In genomic region chr15:102676345-102676744, GRCm38 (mm10) we compare ENCODE assay signal across 18 mouse cellular contexts. TPM values are rescaled to one million over a fixed set of nuclear protein-coding genes. Genes with fewer than 3 reads are reported as not detected.
DNase-seq lines count a peak whose midpoint lies in the region; ATAC-seq and TF ChIP-seq lines count a peak whose summit lies in the region.
"Had no signal": no experiment of that assay in that cellular context is flagged by ENCODE, and none has a peak within 500 bp of the region (broad histone marks: within the 10 kb centered on the region; RNA-seq: fewer than 3 reads in every experiment).

No protein-coding gene starts in this region.

- WGBS in kidney, postnatal 0 days: 90% methylated on average over 2 of the region's 2 CpGs

- H3K79me2 ChIP-seq in CH12.LX (replicated peaks; ENCODE audit: control insufficient read depth, extremely low read depth, insufficient read depth, poor library complexity, severe bottlenecking): no peaks in the 10 kb centered on the region

- H3K27ac ChIP-seq in kidney, postnatal 0 days: no peak overlapping the region
- H3K27ac ChIP-seq in CH12.LX (ENCODE audit: insufficient read depth, low read depth): no peak overlapping the region
- H3K27ac ChIP-seq: midbrain, embryonic 13.5 days had no signal

- H3K9ac ChIP-seq in kidney, postnatal 0 days (ENCODE audit: low read depth, low read length): no peak overlapping the region
- H3K9ac ChIP-seq in CH12.LX (ENCODE audit: insufficient read depth, low read depth): no peak overlapping the region
- H3K9ac ChIP-seq: midbrain, embryonic 13.5 days had no signal

- 0 out of 2 replicates have a peak, but pooled peaks cover 10% of the 10 kb centered on the region for H3K4me1 ChIP-seq in kidney, postnatal 0 days (replicated peaks; ENCODE audit: insufficient read depth, low read length)
- peaks cover 0 to 3% of the 10 kb centered on the region in 2 experiments; a peak in 2 of 4 replicates for H3K4me1 ChIP-seq in CH12.LX (ENCODE audit: control insufficient read depth in 1 of 2, insufficient read depth in 2 of 2)

- H3K27me3 ChIP-seq in kidney, postnatal 0 days (ENCODE audit: insufficient read depth, low read length): no peaks in the 10 kb centered on the region
- peaks cover 15% of the 10 kb centered on the region for H3K27me3 ChIP-seq in CH12.LX (replicated peaks)
- H3K27me3 ChIP-seq: midbrain, embryonic 13.5 days had no signal

- no peak; the same call in 1 of the 2 replicates for TF ChIP-seq RAD21 in CH12.LX (IDR thresholded peaks at IDR 0.05; ENCODE audit: low read depth, low read length)

- H3K36me3 ChIP-seq in kidney, postnatal 0 days (ENCODE audit: insufficient read depth, low read length): no peaks in the 10 kb centered on the region
- H3K36me3 ChIP-seq in CH12.LX (replicated peaks in 1 of 2; ENCODE audit: control insufficient read depth in 1 of 2, insufficient read depth in 1 of 2, low read length in 1 of 2): no peaks in the 10 kb centered on the region
- H3K36me3 ChIP-seq: midbrain, embryonic 13.5 days had no signal

- no peak for TF ChIP-seq EP300 in CH12.LX (IDR thresholded peaks at IDR 0.05; ENCODE audit: low read length)

- no peak for DNase-seq in kidney, postnatal 0 days (ENCODE audit: low spot score)
- DNase-seq in kidney, adult 8-10 months: no peak
- peak; percentile 44 for DNase-seq in 416B (ENCODE audit: low read depth)
- no peak for DNase-seq in CH12.LX (ENCODE audit: extremely low read depth)
- DNase-seq in ZHBTc4 (ENCODE audit: low read depth, low spot score): peak; percentile 65
- no peak for DNase-seq in adipocyte (ENCODE audit: low spot score)
- DNase-seq in adrenal gland, adult 18-20 months (ENCODE audit: low spot score in 2 of 2): no peak
- DNase-seq in thymus, postnatal 0 days (ENCODE audit: low spot score): no peak
- DNase-seq: adrenal gland, postnatal 36 days; cerebellum, postnatal 36 days; kidney, adult 11 months; lung, postnatal 14 days had no signal

- no peak overlapping the region for H3K4me2 ChIP-seq in kidney, postnatal 0 days (ENCODE audit: low read length)
- H3K4me2 ChIP-seq in CH12.LX (ENCODE audit: insufficient read depth, low read depth, poor library complexity, severe bottlenecking): no peak overlapping the region
- H3K4me2 ChIP-seq: midbrain, embryonic 13.5 days had no signal

- dilution Hi-C loops in CH12.LX (cut with MboI; ENCODE audit: extremely low pct_ligation_motif_present, extremely low pct_unique_long_range_greater_than_20kb, low sequenced_read_pairs): no loop called here

- in situ Hi-C loops in CH12.LX (cut with MboI; ENCODE audit: low pct_ligation_motif_present, low pct_unique_long_range_greater_than_20kb, low sequenced_read_pairs): no loop called here

- no peak for ATAC-seq in kidney, postnatal 0 days (replicated peaks; ENCODE audit: low FRiP score, low read depth)
- ATAC-seq: midbrain, embryonic 13.5 days had no signal

- no peaks in the 10 kb centered on the region for H3K9me3 ChIP-seq in kidney, postnatal 0 days (replicated peaks; ENCODE audit: low read length)
- peaks cover 5% of the 10 kb centered on the region for H3K9me3 ChIP-seq in CH12.LX (replicated peaks; ENCODE audit: low read length)
- H3K9me3 ChIP-seq: midbrain, embryonic 13.5 days had no signal

- TF ChIP-seq CTCF in kidney, postnatal 0 days (IDR thresholded peaks at IDR 0.05; ENCODE audit: low read depth): peak; percentile 56
- peak; percentile 23 to 40; a peak in 2 of 4 replicates for TF ChIP-seq CTCF in CH12.LX (conservative IDR thresholded peaks at IDR 0.05 in 1 of 2, IDR thresholded peaks at IDR 0.05 in 1 of 2; ENCODE audit: low read depth in 2 of 2, low read length in 2 of 2)

- TF ChIP-seq POLR2A in CH12.LX (IDR thresholded peaks at IDR 0.05; ENCODE audit: low read depth, low read length): no peak

- H3K4me3 ChIP-seq in kidney, postnatal 0 days (replicated peaks; ENCODE audit: low read depth, low read length): no peak overlapping the region
- H3K4me3 ChIP-seq in CH12.LX (replicated peaks in 1 of 3; ENCODE audit: low read depth in 2 of 3, low read length in 2 of 3, poor library complexity in 1 of 3): no peak overlapping the region
- H3K4me3 ChIP-seq: midbrain, embryonic 13.5 days had no signal

TF ChIP-seq in CH12.LX, 34 proteins besides CTCF, POLR2A, EP300 and RAD21:
- TF ChIP-seq JUND (conservative IDR thresholded peaks at IDR 0.05; ENCODE audit: low read depth, low read length) (no peak), IRF4 (IDR thresholded peaks at IDR 0.05; ENCODE audit: low read depth, low read length) (no peak), TCF12 (IDR thresholded peaks at IDR 0.05; ENCODE audit: low read depth, low read length) (no peak), POLR2AphosphoS2 (IDR thresholded peaks at IDR 0.05; ENCODE audit: low read depth, low read length) (no peak), USF1 (IDR thresholded peaks at IDR 0.05; ENCODE audit: low read depth, low read length) (no peak), NRF1 (IDR thresholded peaks at IDR 0.05; ENCODE audit: low read depth, low read length) (no peak), MAX (IDR thresholded peaks at IDR 0.05; ENCODE audit: low read length) (no peak), ETS1 (conservative IDR thresholded peaks at IDR 0.05; ENCODE audit: low read depth, low read length) (no peak), PAX5 (IDR thresholded peaks at IDR 0.05; ENCODE audit: low read length) (no peak), ELF1 (IDR thresholded peaks at IDR 0.05; ENCODE audit: low read depth, low read length) (no peak), ZMIZ1 (IDR thresholded peaks at IDR 0.05; ENCODE audit: low read depth, low read length) (no peak), GABPA (IDR thresholded peaks at IDR 0.05; ENCODE audit: insufficient replicate concordance, low read depth, low read length) (no peak), SMC3 (IDR thresholded peaks at IDR 0.05; ENCODE audit: low read depth, low read length) (no peak), MEF2A (IDR thresholded peaks at IDR 0.05; ENCODE audit: borderline replicate concordance, low read depth, low read length) (no peak), UBTF (IDR thresholded peaks at IDR 0.05; ENCODE audit: low read depth, low read length) (no peak), ZC3H11A (IDR thresholded peaks at IDR 0.05; ENCODE audit: low read depth, low read length) (no peak), CHD1 (IDR thresholded peaks at IDR 0.05; ENCODE audit: low read depth, low read length) (no peak), ZKSCAN1 (IDR thresholded peaks at IDR 0.05; ENCODE audit: borderline replicate concordance, low read depth, low read length) (no peak), BHLHE40 (IDR thresholded peaks at IDR 0.05; ENCODE audit: low read depth, low read length) (no peak), CHD2 (IDR thresholded peaks at IDR 0.05; ENCODE audit: low read length) (no peak)

RNA-seq across cellular contexts. Expression of gene Atp5g2, which starts 4.2 kb away (rescaled TPM):
- 102 and 110 TPM in 2 replicates for polyA plus RNA-seq in kidney, postnatal 0 days (2015; fragmentation: Nextera tagmentation; extraction: Ambion mirVana)
- total RNA-seq in CH12.LX (2012; rRNA removed) (571 and 589 TPM in 2 replicates), CH12.LX (2014; rRNA removed) (281 and 297 TPM in 2 replicates)
- 33.9 and 35.0 TPM in 2 replicates for polyA plus RNA-seq in CH12.LX (2012; ENCODE audit: insufficient read length, low read depth)
- 10 to 100 TPM; 18.3 to 19.4 TPM for total RNA-seq in adrenal gland, adult 18-20 months (2021)
- polyA plus RNA-seq in thymus, postnatal 0 days (2015; fragmentation: Nextera tagmentation; extraction: Ambion mirVana): 76.9 and 85.0 TPM in 2 replicates

RNA-seq across cellular contexts. Expression of gene Calcoco1, which starts 45.6 kb away (rescaled TPM):
- polyA plus RNA-seq in kidney, postnatal 0 days (2015; fragmentation: Nextera tagmentation; extraction: Ambion mirVana): 55.2 and 57.5 TPM in 2 replicates
- total RNA-seq in CH12.LX (2012; rRNA removed) (2.7 and 8.5 TPM in 2 replicates), CH12.LX (2014; rRNA removed) (3.6 and 4.5 TPM in 2 replicates)
- polyA plus RNA-seq in CH12.LX (2012; ENCODE audit: insufficient read length, low read depth): 7.6 and 9.7 TPM in 2 replicates
- 100 to 1,000 TPM in 1 of 2 experiments, 10 to 100 TPM in 1; 95.4 to 106 TPM for total RNA-seq in adrenal gland, adult 18-20 months (2021)
- 55.9 and 58.4 TPM in 2 replicates for polyA plus RNA-seq in thymus, postnatal 0 days (2015; fragmentation: Nextera tagmentation; extraction: Ambion mirVana)

RNA-seq across cellular contexts. Expression of gene Atf7, which starts 51.1 kb away (rescaled TPM):
- polyA plus RNA-seq in kidney, postnatal 0 days (2015; fragmentation: Nextera tagmentation; extraction: Ambion mirVana): 23.2 and 24.9 TPM in 2 replicates
- 8.2 and 8.6 TPM in 2 replicates for total RNA-seq in CH12.LX (2012; rRNA removed)
- 4.3 and 6.7 TPM in 2 replicates for total RNA-seq in CH12.LX (2014; rRNA removed)
- polyA plus RNA-seq in CH12.LX (2012; ENCODE audit: insufficient read length, low read depth): 30.7 and 31.9 TPM in 2 replicates
- total RNA-seq in adrenal gland, adult 18-20 months (2021): 10 to 100 TPM; 58.9 to 62.1 TPM
- polyA plus RNA-seq in thymus, postnatal 0 days (2015; fragmentation: Nextera tagmentation; extraction: Ambion mirVana): 18.1 and 21.8 TPM in 2 replicates

RNA-seq across cellular contexts. Expression of gene Gm28047, which starts 51.5 kb away (rescaled TPM):
- polyA plus RNA-seq in kidney, postnatal 0 days (2015; fragmentation: Nextera tagmentation; extraction: Ambion mirVana): 0.37 and 0.46 TPM in 2 replicates
- total RNA-seq in CH12.LX (2012; rRNA removed): not detected in 2 replicates
- total RNA-seq in CH12.LX (2014; rRNA removed): not detected in 2 replicates
- polyA plus RNA-seq in CH12.LX (2012; ENCODE audit: insufficient read length, low read depth): not detected in 2 replicates
- 1 to 10 TPM; 1.7 to 3.2 TPM for total RNA-seq in adrenal gland, adult 18-20 months (2021)
- polyA plus RNA-seq in thymus, postnatal 0 days (2015; fragmentation: Nextera tagmentation; extraction: Ambion mirVana): not detected in 2 replicates
- total RNA-seq: left cerebral cortex, adult 18-20 months had no signal
- polyA plus RNA-seq: large intestine, adult 2 months; limb, embryonic 14.5 days; midbrain, embryonic 13.5 days; neural tube, embryonic 11.5 days; small intestine, adult 2 months had no signal

Comparison
In these comparisons a context has a peak if more than half of its experiments do, and no peak if none do; other contexts are left out.
1. DNase-seq: peak in 416B (single experiment) and ZHBTc4 (single experiment); none in kidney, postnatal 0 days (single experiment), kidney, adult 8-10 months (0 of 2), CH12.LX (single experiment), adipocyte (single experiment), adrenal gland, adult 18-20 months (0 of 2) and thymus, postnatal 0 days (single experiment).